Mouse (Mus musculus): ENCODE measurements around the gene Hes6. TPM values are rescaled to one million over a fixed set of nuclear protein-coding genes. Genes with fewer than 3 reads are reported as not detected.

Gene Hes6
- 20.1 and 22.3 TPM in 2 replicates for polyA plus RNA-seq (2012; rRNA removed)

DNA sequence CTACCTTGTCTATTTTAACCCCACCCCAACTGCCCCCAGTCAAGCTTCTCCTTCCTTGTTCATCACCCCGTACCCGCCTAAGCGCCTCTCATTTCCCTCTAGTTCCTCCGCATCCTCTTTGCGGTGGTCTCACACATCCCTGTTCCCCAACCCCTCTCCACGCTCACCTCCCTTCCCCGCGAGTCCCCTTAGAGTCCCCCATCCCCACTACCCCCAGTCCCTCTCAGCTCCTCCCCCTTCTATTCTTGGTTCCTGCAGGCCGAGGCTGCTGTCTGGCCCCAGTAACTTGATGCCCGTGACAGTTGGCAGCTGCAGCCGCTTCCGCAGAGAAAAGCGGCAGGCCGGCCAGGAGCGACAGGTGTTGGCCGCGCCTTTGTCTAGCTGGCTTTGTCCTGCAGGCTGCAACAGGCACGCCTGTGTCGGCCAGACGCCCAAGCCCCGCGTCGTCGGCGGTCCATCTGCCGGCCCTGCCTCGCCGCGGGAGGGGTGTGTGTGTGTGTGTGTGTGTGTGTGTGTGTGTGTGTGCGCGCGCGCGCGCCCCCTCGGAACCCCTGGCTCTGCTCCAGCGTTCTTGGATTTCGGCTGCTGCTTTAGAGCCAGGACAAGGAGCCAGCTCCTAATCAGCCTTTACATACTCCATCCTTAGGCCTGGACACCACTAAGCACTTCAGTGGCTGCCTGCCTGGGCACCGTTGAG lies at the start of gene Hes6:
Gene Hes6 (minus strand): TSS at position 141 of the 697 bp plus-strand sequence.
- H3K4me3 ChIP-seq (ENCODE audit: insufficient read depth, low read length), result peak within 1 kb of the TSS; percentile 41
- 0 out of 2 replicates have a peak, but pooled peaks cover 2% of the 10 kb centered on the region for H3K4me1 ChIP-seq (ENCODE audit: control insufficient read depth, insufficient read depth, low read length)
- TF ChIP-seq CTCF (IDR thresholded peaks at IDR 0.05; ENCODE audit: extremely low read depth, insufficient read depth, low read length), result no peak
- TF ChIP-seq POLR2A (IDR thresholded peaks at IDR 0.05; ENCODE audit: extremely low read depth, insufficient read depth, low read length), result no peak
- H3K27ac ChIP-seq (ENCODE audit: insufficient read depth, low read length), result no peak within 1 kb of the TSS

- H3K4me1 ChIP-seq (ENCODE audit: control insufficient read depth, insufficient read depth, low read length), result peaks cover 3% of the 10 kb centered on the region; the same call in 1 of the 2 replicates
- H3K27ac ChIP-seq (ENCODE audit: insufficient read depth, low read length), result no peak overlapping the region
- H3K4me3 ChIP-seq (ENCODE audit: insufficient read depth, low read length), result no peak overlapping the region
- TF ChIP-seq POLR2A (IDR thresholded peaks at IDR 0.05; ENCODE audit: extremely low read depth, insufficient read depth, low read length) (no peak), CTCF (IDR thresholded peaks at IDR 0.05; ENCODE audit: extremely low read depth, insufficient read depth, low read length) (no peak)
These were observed 49.6 kb upstream of the Hes6 start for GRCm38 (mm10) chr1:91463336-91463995.

DNA sequence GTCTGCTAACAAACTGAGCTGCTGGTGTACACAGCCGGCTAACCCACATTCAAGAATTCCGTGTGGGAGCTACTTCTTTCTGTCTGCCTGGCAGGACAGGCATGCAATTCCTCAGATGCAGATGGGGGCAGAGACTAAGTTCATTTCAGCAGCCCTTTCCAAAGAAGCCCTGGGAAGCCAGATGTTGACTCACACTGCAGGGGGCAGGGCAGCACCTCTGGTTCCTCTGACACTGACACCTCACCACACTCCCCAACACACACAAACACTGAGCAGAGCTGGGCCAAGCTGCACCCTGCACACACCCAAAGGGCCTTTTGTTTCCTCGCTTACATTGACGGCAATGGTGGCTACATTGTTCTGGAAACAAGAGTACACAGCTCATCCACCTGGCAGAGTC lies 46.7 kb upstream of the Hes6 start:
- H3K4me3 ChIP-seq (ENCODE audit: insufficient read depth, low read length), result no peak overlapping the region
- no peak overlapping the region for H3K27ac ChIP-seq (ENCODE audit: insufficient read depth, low read length)
- peaks cover 10% of the 10 kb centered on the region for H3K4me1 ChIP-seq (ENCODE audit: control insufficient read depth, insufficient read depth, low read length)
- TF ChIP-seq POLR2A (IDR thresholded peaks at IDR 0.05; ENCODE audit: extremely low read depth, insufficient read depth, low read length), result no peak
- no peak for TF ChIP-seq CTCF (IDR thresholded peaks at IDR 0.05; ENCODE audit: extremely low read depth, insufficient read depth, low read length)

GRCm38 (mm10) chr1:91460069-91460468 lies 46.2 kb upstream of the Hes6 start:
- Histone ChIP-seq H3K4me1 (ENCODE audit: control insufficient read depth, insufficient read depth, low read length) (peaks cover 12% of the 10 kb centered on the region), H3K27ac (ENCODE audit: insufficient read depth, low read length) (no peak overlapping the region), H3K4me3 (ENCODE audit: insufficient read depth, low read length) (peak overlapping the region; percentile 98; the same call in 1 of the 2 replicates)
- TF ChIP-seq POLR2A (IDR thresholded peaks at IDR 0.05; ENCODE audit: extremely low read depth, insufficient read depth, low read length), result no peak
- no peak for TF ChIP-seq CTCF (IDR thresholded peaks at IDR 0.05; ENCODE audit: extremely low read depth, insufficient read depth, low read length)

DNA sequence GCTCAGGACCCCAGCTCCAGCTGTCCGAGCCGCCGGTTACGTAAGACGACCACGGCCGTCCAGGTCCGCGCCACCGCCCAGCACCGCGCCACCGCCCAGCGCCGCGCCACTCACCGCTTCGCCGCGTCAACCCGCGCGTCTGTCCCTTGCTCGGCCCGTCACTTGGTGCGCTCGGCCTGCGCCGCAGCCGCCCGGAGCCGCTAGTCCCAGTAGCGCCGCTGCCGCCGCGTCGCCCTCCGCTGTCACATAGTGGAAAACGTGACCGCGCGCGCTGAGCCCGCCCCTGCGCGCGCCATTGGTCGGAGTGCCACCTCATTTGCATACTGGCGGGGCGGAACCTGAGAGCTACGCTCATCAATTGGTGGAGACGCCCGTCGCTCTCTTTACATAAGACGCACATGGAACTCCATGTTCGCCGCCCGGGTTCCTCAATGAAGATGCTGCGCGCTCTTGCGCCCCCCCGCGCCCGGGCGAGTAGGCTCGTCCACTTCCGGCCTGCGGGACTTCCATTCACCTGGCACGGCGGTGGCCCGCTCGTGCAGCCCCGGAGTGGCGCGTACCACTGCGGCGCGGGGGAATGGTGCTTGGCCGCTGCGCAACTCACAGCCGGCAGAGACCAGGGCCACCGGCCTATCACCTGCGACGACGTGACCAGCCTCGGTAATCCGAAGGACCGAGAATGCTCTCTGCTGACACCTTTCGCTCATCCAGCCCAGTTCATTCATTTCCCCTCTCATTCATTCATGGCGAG lies 45.4 kb upstream of the Hes6 start, which contains the start of gene Per2:
Gene Per2 (minus strand): TSS at position 266 of the 751 bp plus-strand sequence.
- H3K27ac ChIP-seq (ENCODE audit: insufficient read depth, low read length), result peak within 1 kb of the TSS; percentile 97
- H3K4me3 ChIP-seq (ENCODE audit: insufficient read depth, low read length), result peak within 1 kb of the TSS; percentile 98
- peaks cover 12% of the 10 kb centered on the region for H3K4me1 ChIP-seq (ENCODE audit: control insufficient read depth, insufficient read depth, low read length)
- no peak for TF ChIP-seq CTCF (IDR thresholded peaks at IDR 0.05; ENCODE audit: extremely low read depth, insufficient read depth, low read length)
- TF ChIP-seq POLR2A (IDR thresholded peaks at IDR 0.05; ENCODE audit: extremely low read depth, insufficient read depth, low read length), result peak; percentile 32; the same call in 1 of the 2 replicates

GRCm38 (mm10) chr1:91458223-91458861 lies 44.5 kb upstream of the Hes6 start:
- Histone ChIP-seq H3K4me3 (ENCODE audit: insufficient read depth, low read length) (peak overlapping the region; percentile 98), H3K4me1 (ENCODE audit: control insufficient read depth, insufficient read depth, low read length) (peaks cover 12% of the 10 kb centered on the region), H3K27ac (ENCODE audit: insufficient read depth, low read length) (peak overlapping the region; percentile 97)
- no peak for TF ChIP-seq CTCF (IDR thresholded peaks at IDR 0.05; ENCODE audit: extremely low read depth, insufficient read depth, low read length)
- no peak for TF ChIP-seq POLR2A (IDR thresholded peaks at IDR 0.05; ENCODE audit: extremely low read depth, insufficient read depth, low read length)

DNA sequence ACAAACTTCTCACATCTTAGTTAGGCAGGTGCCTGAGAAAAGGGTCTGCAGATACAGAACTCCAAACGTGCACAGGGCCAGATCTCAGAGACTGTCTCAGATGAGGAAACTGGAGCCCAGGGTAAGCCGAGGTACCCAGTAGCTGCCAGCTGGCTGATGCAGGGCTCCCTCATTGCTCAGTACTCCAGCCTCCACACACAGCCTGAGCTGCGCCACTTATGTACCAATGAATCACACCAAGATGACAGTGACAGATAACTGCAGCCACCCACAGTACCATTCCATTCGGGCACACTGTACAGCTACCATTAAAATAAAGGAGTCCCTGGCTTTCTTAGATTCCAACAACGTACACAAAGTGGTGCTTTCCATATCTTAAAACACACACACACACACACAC lies 43.9 kb upstream of the Hes6 start:
- Histone ChIP-seq H3K27ac (ENCODE audit: insufficient read depth, low read length) (no peak overlapping the region), H3K4me1 (ENCODE audit: control insufficient read depth, insufficient read depth, low read length) (peaks cover 12% of the 10 kb centered on the region), H3K4me3 (ENCODE audit: insufficient read depth, low read length) (peak overlapping the region; percentile 98)
- no peak for TF ChIP-seq CTCF (IDR thresholded peaks at IDR 0.05; ENCODE audit: extremely low read depth, insufficient read depth, low read length)
- TF ChIP-seq POLR2A (IDR thresholded peaks at IDR 0.05; ENCODE audit: extremely low read depth, insufficient read depth, low read length), result peak; percentile 49; the same call in 1 of the 2 replicates

DNA sequence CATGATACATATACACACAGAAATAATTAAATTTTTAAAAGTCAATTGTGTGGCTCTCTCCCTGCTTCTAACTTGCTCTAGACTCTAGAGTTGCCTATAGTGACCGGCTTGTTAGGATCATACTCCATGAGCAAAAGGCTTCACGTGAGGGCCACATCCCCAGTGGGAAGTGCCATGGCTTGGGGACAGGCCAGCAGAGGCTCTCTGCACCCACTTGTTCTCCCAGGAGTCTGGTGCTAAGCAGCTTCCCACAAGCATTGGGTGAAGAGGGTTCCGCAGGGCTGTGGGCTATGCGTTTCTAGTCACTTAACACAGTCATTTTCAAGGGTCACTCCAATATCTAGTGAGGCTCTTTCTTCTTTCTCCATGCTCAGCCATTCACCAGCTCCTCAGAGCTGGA lies 43.3 kb upstream of the Hes6 start:
- H3K4me3 ChIP-seq (ENCODE audit: insufficient read depth, low read length), result peak overlapping the region; percentile 98; the same call in 1 of the 2 replicates
- peaks cover 12% of the 10 kb centered on the region for H3K4me1 ChIP-seq (ENCODE audit: control insufficient read depth, insufficient read depth, low read length)
- TF ChIP-seq CTCF (IDR thresholded peaks at IDR 0.05; ENCODE audit: extremely low read depth, insufficient read depth, low read length) (no peak), POLR2A (IDR thresholded peaks at IDR 0.05; ENCODE audit: extremely low read depth, insufficient read depth, low read length) (no peak)
- no peak overlapping the region for H3K27ac ChIP-seq (ENCODE audit: insufficient read depth, low read length)
